Mouse (Mus musculus): Measurements from ENCODE around the gene Zfp97.
"Not testable (repeated sequence)": the region's sequence is repeated elsewhere in the genome, so short reads cannot be mapped to it uniquely, and the experiment has no call there.

GRCm38 (mm10) chr17:17120830-17121502, at the start of gene Zfp97:
- TF ChIP-seq POLR2A (IDR thresholded peaks at IDR 0.05; ENCODE audit: low read depth, low read length); CTCF (IDR thresholded peaks at IDR 0.05; ENCODE audit: borderline replicate concordance, insufficient read depth, low read length): not testable (repeated sequence)
